Mouse (Mus musculus) lung, adult 2 months (tissue): Measurements from ENCODE around the gene Timm8a1. TPM values are rescaled to one million over a fixed set of nuclear protein-coding genes. Genes with fewer than 3 reads are reported as not detected.
A peak's percentile ranks its signal among the peaks of the same experiment; 100 is the strongest.

Experiments
- DNase-seq: peaks from one replicate; pipeline ENCODE4 v3.0.0; 2022
- H3K4me1 ChIP-seq: fragments of 200-500 bp; 2 replicates; pipeline ENCODE4 v1.6.1; 2011; ENCODE audit warnings: low read length; ENCODE audit not compliant: control insufficient read depth, insufficient read depth
- H3K4me3 ChIP-seq: fragments of 200-500 bp; replicated peaks from 2 replicates; pipeline ENCODE3; 2011; ENCODE audit warnings: low read depth, mild to moderate bottlenecking, control low read depth, low read length; ENCODE audit errors: extremely low read depth
- CTCF ChIP-seq: fragments of 200-500 bp; IDR thresholded peaks from 2 replicates; pipeline ENCODE4 v1.5.1; 2011; ENCODE audit warnings: mild to moderate bottlenecking, low read length, control low read depth; ENCODE audit not compliant: insufficient read depth
- POLR2A ChIP-seq: fragments of 200-500 bp; IDR thresholded peaks from 2 replicates; pipeline ENCODE4 v1.6.1; 2011; ENCODE audit warnings: low read depth, mild to moderate bottlenecking, control low read depth, low read length, borderline replicate concordance; ENCODE audit errors: extremely low read depth
- WGBS: fragments of 180-500 bp; shearing (Covaris S2); methylation state at CpG from one replicate; pipeline ENCODE4 v1.1.7; 2018; 5-methylcytosine and 5-hydroxymethylcytosine counted together
- polyA plus RNA-seq: library from polyadenylated mRNA; depleted of rRNA; stranded (reverse); fragments of >200 nt; gene quantifications from 2 replicates; pipeline ENCODE4 v1.2.3, GENCODE M21; 2012; rRNA removed

Gene Timm8a1
- polyA plus RNA-seq = 0.33 and 0.98 TPM in 2 replicates

GRCm38 (mm10) chrX:134541145-134541954 is at the start of gene Timm8a1:
Gene Timm8a1, minus strand, starts transcription at chrX:134541865.
- DNase-seq = peak; percentile 73
- WGBS = 29% methylated on average over 50 of the region's 61 CpGs
- H3K4me1 ChIP-seq = peaks cover 2% of the 10 kb centered on the region; the same call in 1 of the 2 replicates
- H3K4me3 ChIP-seq = peak within 1 kb of the TSS; percentile 97
- no peak for TF ChIP-seq CTCF

- no peaks in the 10 kb centered on the region for H3K4me1 ChIP-seq
- no peak for TF ChIP-seq CTCF
- TF ChIP-seq POLR2A = no peak
- H3K4me3 ChIP-seq = no peak overlapping the region
- no peak for DNase-seq
- 54% methylated on average over 5 of the region's 5 CpGs for WGBS
Observed at GRCm38 (mm10) chrX:134589836-134590235, 48.2 kb upstream of the Timm8a1 start.

DNA sequence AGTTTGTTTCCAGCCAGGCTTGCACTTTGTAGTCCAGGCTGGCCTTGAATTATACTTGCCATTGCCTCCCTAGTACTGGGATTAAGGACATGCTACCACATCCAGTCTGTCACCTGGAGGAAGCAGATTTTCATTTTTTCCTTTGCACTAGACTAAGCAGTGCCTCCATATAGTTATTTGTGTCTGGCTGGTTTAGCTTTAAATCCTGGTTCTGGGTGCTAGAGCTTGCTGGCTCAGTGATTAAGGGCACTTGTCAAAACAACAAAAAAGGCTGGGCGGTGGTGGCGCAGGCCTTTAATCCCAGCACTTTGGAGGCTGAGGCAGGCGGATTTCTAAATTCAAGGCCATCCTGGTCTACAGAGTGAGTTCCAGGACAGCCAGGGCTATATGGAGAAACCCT is 47.3 kb upstream of the Timm8a1 start:
- H3K4me3 ChIP-seq = no peak overlapping the region
- no peak for DNase-seq
- no peaks in the 10 kb centered on the region for H3K4me1 ChIP-seq
- TF ChIP-seq POLR2A = no peak
- TF ChIP-seq CTCF = no peak
- 85% methylated on average over 3 of the region's 3 CpGs for WGBS

DNA sequence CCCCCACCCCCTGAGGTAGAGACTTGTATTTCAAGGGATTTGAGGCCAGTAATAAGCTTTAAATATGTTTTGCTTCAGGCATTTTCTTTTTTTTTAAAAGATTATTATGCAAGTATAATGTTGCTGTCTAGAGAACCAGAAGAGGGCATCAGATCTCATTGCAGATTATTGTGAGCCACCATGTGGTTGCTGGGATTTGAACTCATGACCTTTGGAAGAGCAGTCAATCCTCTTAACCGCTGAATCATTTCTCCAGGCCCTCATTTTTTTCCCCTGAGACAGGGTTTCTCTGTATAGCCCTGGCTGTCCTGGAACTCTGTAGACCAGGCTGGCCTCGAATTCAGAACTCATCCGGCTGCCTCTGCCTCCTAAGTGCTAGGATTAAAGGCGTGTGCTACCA is 46.6 kb upstream of the Timm8a1 start:
- 71% methylated on average over 4 of the region's 4 CpGs for WGBS
- Histone ChIP-seq H3K4me1 (no peaks in the 10 kb centered on the region), H3K4me3 (no peak overlapping the region)
- no peak for DNase-seq
- TF ChIP-seq CTCF (no peak), POLR2A (no peak)

- peak overlapping the region; percentile 72 for H3K4me3 ChIP-seq
- DNase-seq = no peak
- no peaks in the 10 kb centered on the region for H3K4me1 ChIP-seq
- TF ChIP-seq CTCF = no peak
- TF ChIP-seq POLR2A = no peak
- WGBS = 49% methylated on average over 8 of the region's 8 CpGs
Observed at GRCm38 (mm10) chrX:134586447-134586846, 44.8 kb upstream of the Timm8a1 start.

DNA sequence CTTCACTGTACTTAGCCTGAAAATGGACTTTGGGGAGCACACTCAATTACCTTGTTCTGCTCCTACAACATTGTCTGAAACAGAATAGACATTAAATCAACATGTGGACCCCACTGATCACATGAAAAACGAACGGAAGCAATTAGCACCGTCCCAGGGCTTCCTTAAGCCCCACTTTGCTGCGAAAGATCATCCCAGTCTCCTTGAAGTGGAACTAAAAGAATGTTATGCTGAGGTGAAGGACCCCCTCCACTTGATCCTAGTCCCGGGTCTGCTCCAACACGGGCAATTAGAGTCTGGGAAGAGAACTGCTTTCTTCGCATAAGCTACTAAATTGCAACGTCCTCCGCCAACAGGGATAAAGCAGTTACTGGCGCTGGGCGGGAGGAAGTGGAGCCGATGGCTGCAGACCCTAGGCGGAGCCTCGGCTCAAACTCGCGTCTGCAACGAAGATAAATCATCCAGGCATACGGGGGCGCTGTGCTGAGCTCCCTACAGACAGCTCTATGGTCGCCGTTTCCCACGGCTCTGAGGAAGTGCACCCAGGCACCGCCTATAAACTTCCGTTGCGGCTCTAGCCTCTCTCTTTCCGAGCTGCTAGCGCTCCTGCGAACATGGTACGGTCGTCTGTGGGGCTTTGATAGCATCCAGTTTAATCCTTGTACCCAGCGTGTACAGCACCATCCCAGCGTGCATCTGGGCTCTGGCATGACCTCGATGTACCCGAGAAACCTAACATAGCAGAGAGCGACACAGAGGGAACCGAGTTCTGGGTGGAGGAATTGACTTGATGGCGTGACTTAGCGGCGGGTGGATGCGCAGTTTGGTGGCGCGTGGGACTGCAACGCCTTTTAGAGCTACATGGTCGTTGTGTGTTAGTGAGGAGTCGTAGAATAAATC is 43.7 kb upstream of the Timm8a1 start, which contains the start of gene Rpl36a:
Rpl36a (plus strand) TSS at position 552 of the 900 bp plus-strand sequence.
- peak; percentile 81 for DNase-seq
- Histone ChIP-seq H3K4me3 (peak within 1 kb of the TSS; percentile 72), H3K4me1 (no peaks in the 10 kb centered on the region)
- TF ChIP-seq POLR2A (peak; percentile 97), CTCF (peak; percentile 54)
- WGBS = 28% methylated on average over 45 of the region's 45 CpGs

DNA sequence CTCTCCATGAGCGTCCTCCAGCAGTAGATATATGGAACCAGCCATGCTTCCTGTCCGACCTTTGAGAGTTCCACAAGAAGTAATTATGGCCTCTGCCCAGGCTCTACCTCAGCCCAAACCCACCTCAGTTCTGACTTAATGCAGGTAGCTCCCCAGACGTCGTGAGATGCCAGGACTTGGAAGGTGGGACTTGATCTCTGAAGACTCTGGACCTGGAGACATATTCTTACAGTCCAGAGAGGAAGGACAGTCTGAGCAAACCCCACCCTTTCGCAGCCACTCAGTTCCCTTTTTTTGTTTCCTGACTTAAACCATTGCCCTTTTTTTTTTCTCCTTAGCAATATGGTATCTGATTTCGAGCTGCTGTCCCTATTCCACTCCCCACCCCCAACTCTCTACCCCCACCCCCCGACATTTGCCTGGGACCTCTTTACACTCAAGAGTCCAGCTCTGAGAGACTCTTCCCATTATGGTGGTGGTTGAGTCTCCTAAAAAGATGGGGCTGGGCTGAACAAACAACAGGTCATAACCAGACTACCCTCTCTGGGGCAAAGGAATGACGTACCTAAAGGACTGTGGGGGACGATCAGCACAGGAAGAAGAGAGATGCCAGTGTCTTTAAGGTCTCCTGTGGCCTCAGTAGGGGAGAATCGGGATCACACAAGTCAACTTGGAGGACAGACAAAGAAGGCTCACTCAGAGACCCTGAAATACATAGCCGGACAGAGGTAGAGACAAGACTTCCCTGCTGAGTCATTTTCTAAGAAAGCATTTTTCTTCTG is 41.4 kb upstream of the Timm8a1 start, which contains the start of gene Btk:
Btk (minus strand) TSS at position 683 of the 782 bp plus-strand sequence.
- 75% methylated on average over 11 of the region's 11 CpGs for WGBS
- Histone ChIP-seq H3K4me3 (peak within 1 kb of the TSS; percentile 41), H3K4me1 (no peaks in the 10 kb centered on the region)
- no peak for DNase-seq
- TF ChIP-seq CTCF = no peak
- TF ChIP-seq POLR2A = no peak

DNA sequence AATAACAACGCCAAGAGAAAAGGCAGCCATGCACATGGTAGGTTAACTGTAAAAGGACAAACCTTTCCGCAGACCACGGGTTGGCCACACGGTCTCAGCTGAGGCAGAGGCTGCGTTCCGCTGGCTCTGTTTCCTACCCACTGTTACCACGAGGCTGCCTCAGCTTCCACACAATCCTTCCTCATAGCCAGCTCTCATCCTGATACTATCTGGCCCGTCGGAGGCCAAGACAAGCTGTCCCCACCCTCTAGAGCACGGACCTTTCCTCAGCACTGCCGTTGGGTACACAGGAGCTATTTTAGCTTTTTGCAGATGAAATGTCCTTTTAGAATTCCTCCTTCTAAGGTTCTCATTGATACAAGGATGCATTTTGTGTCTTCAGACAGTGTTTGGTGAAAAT is 40.6 kb upstream of the Timm8a1 start:
- no peak for DNase-seq

More for the DNA sequence above, 40.6 kb upstream of the Timm8a1 start:
- Histone ChIP-seq H3K4me3 (peak overlapping the region; percentile 31), H3K4me1 (no peaks in the 10 kb centered on the region)
- 79% methylated on average over 11 of the region's 11 CpGs for WGBS
- TF ChIP-seq POLR2A (no peak), CTCF (no peak)
